Mouse (Mus musculus) embryonic facial prominence, embryonic 14.5 days (tissue): ENCODE results near the gene Wfikkn2. TPM values are rescaled to one million over a fixed set of nuclear protein-coding genes. Genes with fewer than 3 reads are reported as not detected.

Experiments
- ATAC-seq: fragments of 200-750 bp; cut with Nextera tagmentation; 2 replicates; pipeline ENCODE4 v1.8.0; 2017; ENCODE audit warnings: low read depth, moderate number of reproducible peaks, moderate TSS enrichment
- DNase-seq: peaks from one replicate; pipeline ENCODE4 v3.0.0-alpha.2; 2015; ENCODE audit warnings: low spot score
- H3K27ac ChIP-seq: fragments of 300-500 bp; sonication (generic); replicated peaks from 2 replicates; pipeline ENCODE4 v1.5.1; 2014; ENCODE audit warnings: low read depth, mild to moderate bottlenecking, low read length, moderate library complexity
- H3K27me3 ChIP-seq: fragments of 300-500 bp; sonication (generic); replicated peaks from 2 replicates; pipeline ENCODE4 v1.6.1; 2014; ENCODE audit warnings: low read length; ENCODE audit not compliant: control insufficient read depth, insufficient read depth
- H3K36me3 ChIP-seq: fragments of 300-500 bp; sonication (generic); 2 replicates; pipeline ENCODE4 v1.6.1; 2014; ENCODE audit warnings: low read length, mixed read lengths; ENCODE audit not compliant: control insufficient read depth, insufficient read depth
- H3K4me1 ChIP-seq: fragments of 300-500 bp; sonication (generic); 2 replicates; pipeline ENCODE4 v1.6.1; 2014; ENCODE audit warnings: antibody characterized with exemption, low read length; ENCODE audit not compliant: control insufficient read depth, insufficient read depth
- H3K4me2 ChIP-seq: fragments of 300-500 bp; sonication (generic); 2 replicates; pipeline ENCODE4 v1.6.1; 2014; ENCODE audit warnings: low read depth, mild to moderate bottlenecking, low read length, moderate library complexity, mixed read lengths
- H3K4me3 ChIP-seq: fragments of 300-500 bp; sonication (generic); 2 replicates; pipeline ENCODE4 v1.5.1; 2014; ENCODE audit warnings: low read depth, mild to moderate bottlenecking, low read length
- H3K9ac ChIP-seq: fragments of 300-500 bp; sonication (generic); 2 replicates; pipeline ENCODE4 v1.6.1; 2014; ENCODE audit warnings: low read depth, mild to moderate bottlenecking, low read length, moderate library complexity, mixed read lengths
- H3K9me3 ChIP-seq: fragments of 300-500 bp; sonication (generic); 2 replicates; pipeline ENCODE4 v1.6.1; 2016; ENCODE audit warnings: low read length; ENCODE audit not compliant: control insufficient read depth
- WGBS: fragments of 180-500 bp; shearing (Covaris S2); extraction: QIAGEN DNeasy Blood & Tissue Kit; methylation state at CpG from one replicate; pipeline ENCODE4 v1.1.7; 2014; 5-methylcytosine and 5-hydroxymethylcytosine counted together
- polyA plus RNA-seq: library from polyadenylated mRNA; unstranded; fragments of >200 nt; fragmentation: Nextera tagmentation; extraction: Ambion mirVana; gene quantifications from 2 replicates; pipeline ENCODE4 v1.2.1, GENCODE M21; 2014

Gene Wfikkn2
- polyA plus RNA-seq, 1 experiment from 2014 or later: 5.9 TPM

- H3K36me3 ChIP-seq: no peaks in the 10 kb centered on the region
- WGBS: 22% methylated on average over 8 of the region's 8 CpGs
- peak overlapping the region; percentile 40 for H3K4me2 ChIP-seq
- peaks cover 50% of the 10 kb centered on the region for H3K4me1 ChIP-seq
- no peaks in the 10 kb centered on the region for H3K9me3 ChIP-seq
- no peaks in the 10 kb centered on the region for H3K27me3 ChIP-seq
- DNase-seq (peak; percentile 77), ATAC-seq (peak; percentile 12)
- H3K9ac ChIP-seq: 0 out of 2 replicates have a peak overlapping the region, but pooled peaks have one; percentile 6
- peak overlapping the region; percentile 9; the same call in 1 of the 2 replicates for H3K4me3 ChIP-seq
- H3K27ac ChIP-seq: peak overlapping the region; percentile 95
These were observed 920 bp upstream of the Wfikkn2 start for GRCm38 (mm10) chr11:94246789-94247061.

GRCm38 (mm10) chr11:94244385-94244784, 1.4 kb downstream of the Wfikkn2 start:
- no peak overlapping the region for H3K9ac ChIP-seq
- peak overlapping the region; percentile 41; the same call in 1 of the 2 replicates for H3K27ac ChIP-seq
- H3K27me3 ChIP-seq: no peaks in the 10 kb centered on the region
- peaks cover 50% of the 10 kb centered on the region for H3K4me1 ChIP-seq
- ATAC-seq (no peak), DNase-seq (peak; percentile 31)
- H3K36me3 ChIP-seq: no peaks in the 10 kb centered on the region
- H3K4me2 ChIP-seq: no peak overlapping the region
- 32% methylated on average over 9 of the region's 9 CpGs for WGBS
- no peaks in the 10 kb centered on the region for H3K9me3 ChIP-seq
- H3K4me3 ChIP-seq: no peak overlapping the region

- H3K9me3 ChIP-seq: no peaks in the 10 kb centered on the region
- H3K4me1 ChIP-seq: peaks cover 50% of the 10 kb centered on the region
- WGBS: 18% methylated on average over 15 of the region's 15 CpGs
- peak overlapping the region; percentile 86 for H3K27ac ChIP-seq
- no peaks in the 10 kb centered on the region for H3K36me3 ChIP-seq
- H3K27me3 ChIP-seq: no peaks in the 10 kb centered on the region
- H3K4me3 ChIP-seq: peak overlapping the region; percentile 29
- peak overlapping the region; percentile 57 for H3K9ac ChIP-seq
- DNase-seq (peak; percentile 31), ATAC-seq (peak; percentile 20)
- peak overlapping the region; percentile 63 for H3K4me2 ChIP-seq
These were observed 2.2 kb downstream of the Wfikkn2 start for GRCm38 (mm10) chr11:94243422-94244180.

- H3K27ac ChIP-seq: peak overlapping the region; percentile 86
These were observed 2.9 kb downstream of the Wfikkn2 start for GRCm38 (mm10) chr11:94242760-94243421.

GRCm38 (mm10) chr11:94239706-94240105, 6.1 kb downstream of the Wfikkn2 start:
- ATAC-seq (no peak), DNase-seq (peak; percentile 35)
- H3K27me3 ChIP-seq: no peaks in the 10 kb centered on the region
- H3K4me2 ChIP-seq: no peak overlapping the region
- H3K4me3 ChIP-seq: no peak overlapping the region
- no peaks in the 10 kb centered on the region for H3K9me3 ChIP-seq
- H3K27ac ChIP-seq: no peak overlapping the region
- no peaks in the 10 kb centered on the region for H3K36me3 ChIP-seq
- 34% methylated on average over 9 of the region's 9 CpGs for WGBS
- H3K9ac ChIP-seq: peak overlapping the region; percentile 49
- H3K4me1 ChIP-seq: peaks cover 24% of the 10 kb centered on the region

More at GRCm38 (mm10) chr11:94242760-94243421, 2.9 kb downstream of the Wfikkn2 start:
- peaks cover 50% of the 10 kb centered on the region for H3K4me1 ChIP-seq
- H3K27me3 ChIP-seq: no peaks in the 10 kb centered on the region
- WGBS: under 1% methylated on average over 27 of the region's 29 CpGs
- no peaks in the 10 kb centered on the region for H3K36me3 ChIP-seq
- H3K4me3 ChIP-seq: peak overlapping the region; percentile 29
- ATAC-seq (peak; percentile 69), DNase-seq (peak; percentile 83)
- H3K4me2 ChIP-seq: peak overlapping the region; percentile 63
- no peaks in the 10 kb centered on the region for H3K9me3 ChIP-seq
- peak overlapping the region; percentile 57 for H3K9ac ChIP-seq

- Histone ChIP-seq H3K9me3 (no peaks in the 10 kb centered on the region), H3K4me2 (no peak overlapping the region), H3K27me3 (no peaks in the 10 kb centered on the region), H3K4me3 (no peak overlapping the region), H3K4me1 (peaks cover 17% of the 10 kb centered on the region), H3K27ac (no peak overlapping the region), H3K9ac (no peak overlapping the region), H3K36me3 (no peaks in the 10 kb centered on the region)
- DNase-seq: no peak
- 87% methylated on average over 8 of the region's 8 CpGs for WGBS
- ATAC-seq: no peak
These were observed 7.0 kb downstream of the Wfikkn2 start for GRCm38 (mm10) chr11:94238786-94239185.

- ATAC-seq (peak; percentile 93), DNase-seq (peak; percentile 90)
- Histone ChIP-seq H3K4me3 (no peak overlapping the region), H3K4me1 (no peaks in the 10 kb centered on the region), H3K27ac (peak overlapping the region; percentile 42; the same call in 1 of the 2 replicates), H3K27me3 (no peaks in the 10 kb centered on the region), H3K9ac (no peak overlapping the region; the same call in 1 of the 2 replicates), H3K9me3 (no peaks in the 10 kb centered on the region), H3K4me2 (peak overlapping the region; percentile 27; the same call in 1 of the 2 replicates), H3K36me3 (no peaks in the 10 kb centered on the region)
- 16% methylated on average over 3 of the region's 3 CpGs for WGBS
These were observed 9.7 kb downstream of the Wfikkn2 start for GRCm38 (mm10) chr11:94236074-94236473.

- Histone ChIP-seq H3K9ac (no peak overlapping the region), H3K9me3 (no peaks in the 10 kb centered on the region), H3K4me2 (no peak overlapping the region), H3K27me3 (no peaks in the 10 kb centered on the region), H3K4me1 (no peaks in the 10 kb centered on the region), H3K27ac (no peak overlapping the region), H3K36me3 (no peaks in the 10 kb centered on the region), H3K4me3 (no peak overlapping the region)
- no peak for DNase-seq
- WGBS: 83% methylated on average over 8 of the region's 8 CpGs
- no peak for ATAC-seq
These were observed 10.9 kb downstream of the Wfikkn2 start for GRCm38 (mm10) chr11:94234857-94235256.
